Mouse (Mus musculus) ovary, postnatal 36 days (tissue): Measurements from ENCODE around the gene Aen.

Experiments used
- DNase-seq: peaks from one replicate; pipeline ENCODE4 v3.0.0; 2022; ENCODE audit warnings: low spot score, mixed read lengths

Gene Aen

DNA sequence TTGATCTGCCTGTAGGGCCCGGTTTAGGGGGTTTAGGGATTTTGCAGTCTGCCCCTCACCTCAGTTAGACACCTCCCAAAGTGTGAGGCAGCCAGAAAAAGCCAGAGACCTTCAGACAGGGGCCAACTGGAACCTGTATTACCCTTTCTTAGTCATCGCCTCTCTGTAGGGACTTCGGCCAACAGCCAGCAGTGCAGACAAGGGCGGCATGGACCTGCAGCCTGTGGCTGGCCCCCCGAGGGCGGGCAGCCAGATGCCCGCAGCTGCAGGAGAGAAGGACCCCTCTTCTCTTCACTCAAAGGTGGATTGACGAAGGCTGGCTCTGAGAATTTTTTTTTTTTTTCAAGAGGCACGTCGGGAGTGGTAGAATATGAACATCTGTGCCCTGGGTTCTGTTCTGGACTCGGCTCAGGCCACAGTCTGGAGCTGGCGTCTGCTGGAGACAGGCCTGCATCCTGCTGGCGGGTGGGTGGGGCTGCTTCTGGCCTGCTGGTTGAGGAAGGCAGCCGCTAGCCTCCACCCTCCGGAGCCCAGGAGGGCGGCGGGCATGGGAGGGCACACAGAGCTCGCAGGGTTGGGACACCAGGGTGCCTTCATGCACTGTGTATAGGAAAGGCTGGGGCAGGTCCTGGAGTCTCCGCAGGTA, 43.4 kb downstream of the Aen start:
- no peak for DNase-seq

DNA sequence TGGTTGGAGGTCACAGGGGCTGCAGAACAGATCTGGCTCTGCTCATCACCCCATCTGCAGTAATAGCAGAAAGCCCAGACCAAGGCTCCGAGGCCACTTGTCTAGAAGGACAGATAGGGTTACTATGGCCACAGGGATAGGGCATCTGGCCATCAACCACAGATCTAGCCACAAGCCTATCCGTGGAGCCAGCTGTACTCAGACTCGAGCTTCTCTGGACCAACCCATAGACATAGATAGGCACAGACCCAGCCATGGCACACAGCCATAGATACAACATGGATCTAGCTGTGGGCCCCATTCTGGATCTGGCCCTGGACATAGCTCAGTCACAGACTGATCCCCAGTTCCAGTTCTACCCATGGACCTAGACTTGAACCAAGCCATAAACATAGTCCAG, 45.3 kb downstream of the Aen start:
- no peak for DNase-seq

DNA sequence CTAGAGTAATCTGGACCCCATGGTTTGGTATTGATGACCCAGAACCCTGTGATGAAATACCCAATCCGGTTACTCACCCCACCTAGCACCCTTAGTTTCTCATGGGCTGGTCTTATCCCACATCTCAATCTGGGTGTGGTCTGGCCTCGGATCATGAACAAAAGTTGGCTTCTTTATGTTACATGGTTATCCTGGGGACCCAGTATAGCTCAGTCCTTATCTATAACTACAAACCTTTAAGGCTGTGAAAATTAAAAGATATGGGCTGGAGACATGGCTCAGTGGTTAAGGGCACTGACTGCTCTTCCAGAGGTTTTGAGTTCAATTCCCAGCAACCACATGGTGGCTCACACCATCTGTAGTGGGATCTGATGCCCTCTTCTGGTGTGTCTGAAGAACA, 46.9 kb downstream of the Aen start:
- DNase-seq: no peak

DNA sequence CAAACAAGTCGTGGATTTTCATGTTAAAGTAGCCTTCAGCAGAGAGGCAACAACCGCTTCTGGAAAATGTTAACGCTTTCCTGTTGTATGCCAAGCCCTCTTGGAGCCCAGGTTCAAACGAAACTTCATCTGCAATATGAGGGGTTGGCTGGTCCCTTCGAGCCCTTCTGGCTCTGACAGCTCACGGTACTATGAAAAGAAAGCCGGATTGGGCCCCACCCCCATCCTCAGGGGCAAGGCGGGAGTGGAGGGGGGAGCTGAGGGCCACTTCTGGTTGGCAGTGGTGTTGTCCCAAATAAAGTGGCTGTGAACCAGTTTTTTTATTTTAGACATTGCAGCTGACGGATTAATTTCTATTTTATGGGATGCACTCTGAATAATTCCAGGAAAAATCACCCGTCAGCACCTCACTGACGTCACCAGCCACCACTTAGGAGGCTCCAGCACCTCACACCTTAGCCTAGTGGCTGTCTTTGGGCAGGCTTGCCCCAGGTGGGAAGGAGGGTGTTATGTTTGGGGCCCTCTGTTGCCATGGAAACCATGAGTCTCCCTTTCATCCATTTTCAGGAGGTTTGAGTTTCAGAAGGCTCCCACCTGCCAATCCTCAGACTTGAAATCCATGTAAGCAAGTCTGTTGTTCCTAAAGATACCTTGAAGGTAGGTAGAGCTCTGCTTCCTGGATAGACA, 58.4 kb downstream of the Aen start:
- DNase-seq: no peak

DNA sequence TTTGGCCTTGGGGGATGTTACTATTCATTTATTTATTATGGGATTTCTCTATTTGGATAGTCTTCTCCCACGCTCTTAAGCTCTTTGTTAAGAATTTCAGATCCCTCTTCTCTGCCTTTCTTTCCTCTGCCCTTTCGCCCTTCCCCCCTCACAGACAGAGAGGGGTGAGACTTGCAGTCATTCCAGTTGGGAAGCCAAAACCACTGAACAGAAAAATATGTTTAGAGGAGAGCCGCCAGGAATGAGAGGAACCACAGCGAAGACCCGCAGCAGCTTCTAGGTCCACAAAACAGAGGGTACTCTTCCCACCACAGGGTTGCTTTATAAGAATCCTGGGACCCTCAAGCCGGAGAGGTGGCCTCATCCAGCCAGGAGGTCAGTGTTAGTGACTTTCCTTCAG, 59.0 kb downstream of the Aen start:
- no peak for DNase-seq

DNA sequence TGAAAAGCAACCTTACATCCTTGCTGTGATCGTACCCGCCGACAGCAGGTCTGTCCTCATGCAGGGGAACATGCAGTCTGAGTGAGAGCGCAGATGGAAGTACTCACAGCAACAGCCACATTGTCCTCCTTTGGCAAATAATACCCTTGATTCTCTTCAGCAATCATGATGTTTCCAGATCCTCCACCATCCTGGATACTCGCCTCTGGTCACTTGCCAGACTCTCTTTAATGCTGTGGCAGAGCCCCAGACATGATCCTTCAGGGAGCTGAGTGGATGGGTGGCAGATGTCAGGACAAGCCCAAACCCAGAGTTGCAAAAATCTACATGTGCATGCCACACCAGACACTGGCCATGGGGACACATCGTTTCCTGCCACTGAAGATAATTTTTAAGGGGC, 59.4 kb downstream of the Aen start:
- no peak for DNase-seq

DNA sequence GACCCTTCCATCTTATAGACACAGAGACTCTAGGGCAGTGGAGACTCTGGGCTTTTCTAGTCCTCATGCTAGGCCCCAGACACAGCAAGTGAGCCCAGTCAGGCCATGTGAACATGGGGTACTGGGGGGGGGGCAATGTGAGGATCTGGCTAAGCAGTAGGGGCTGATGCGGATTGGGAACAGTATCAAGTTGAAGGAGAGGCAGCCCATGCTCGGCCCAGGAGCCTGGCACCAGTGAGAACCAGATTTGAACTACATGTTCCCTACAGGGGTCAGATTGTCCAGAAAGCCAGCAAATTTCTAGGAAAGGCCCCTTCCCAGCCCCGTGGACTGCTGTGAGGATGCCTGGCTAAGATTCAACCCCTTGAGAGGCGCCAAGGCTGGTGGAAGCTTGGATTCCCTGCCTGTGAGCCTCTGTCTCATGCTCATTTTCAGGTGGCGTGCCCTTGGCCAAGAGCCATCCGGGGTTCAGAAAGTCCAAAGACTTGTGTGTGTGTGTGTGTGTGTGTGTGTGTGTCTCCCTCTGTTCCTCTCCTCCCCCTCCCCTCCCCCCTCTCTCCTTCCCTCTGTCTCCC, 62.9 kb downstream of the Aen start:
- no peak for DNase-seq
